Mouse (Mus musculus) forebrain, embryonic 10.5 days (tissue): ENCODE measurements around the gene Unc13c. TPM values are rescaled to one million over a fixed set of nuclear protein-coding genes. Genes with fewer than 3 reads are reported as not detected.

Experiments used
- DNase-seq: peaks from one replicate; pipeline ENCODE4 v3.0.0-alpha.2; 2017; ENCODE audit warnings: low spot score; ENCODE audit errors: extremely low spot score
- H3K27ac ChIP-seq: fragments of 300-500 bp; sonication (generic); 2 replicates; pipeline ENCODE4 v1.5.1; 2016; ENCODE audit warnings: mild to moderate bottlenecking
- H3K27me3 ChIP-seq: fragments of 300-500 bp; sonication (generic); 2 replicates; pipeline ENCODE4 v1.6.1; 2016; ENCODE audit warnings: mild to moderate bottlenecking; ENCODE audit not compliant: poor library complexity, severe bottlenecking
- H3K36me3 ChIP-seq: fragments of 300-500 bp; sonication (generic); replicated peaks from 2 replicates; pipeline ENCODE4 v1.6.1; 2016; ENCODE audit warnings: mild to moderate bottlenecking, moderate library complexity
- H3K4me1 ChIP-seq: fragments of 300-500 bp; sonication (generic); 2 replicates; pipeline ENCODE4 v1.6.1; 2016
- H3K4me3 ChIP-seq: fragments of 300-500 bp; sonication (generic); 2 replicates; pipeline ENCODE4 v1.5.1; 2016; ENCODE audit warnings: mild to moderate bottlenecking, moderate library complexity
- H3K9me3 ChIP-seq: fragments of 300-500 bp; sonication (generic); 2 replicates; pipeline ENCODE4 v1.6.1; 2016; ENCODE audit warnings: mild to moderate bottlenecking, moderate library complexity
- WGBS: fragments of 180-500 bp; shearing (Covaris S2); methylation state at CpG from one replicate; pipeline ENCODE4 v1.1.7; 2016; 5-methylcytosine and 5-hydroxymethylcytosine counted together
- polyA plus RNA-seq: library from polyadenylated mRNA; unstranded; fragments of >200 nt; fragmentation: Nextera tagmentation; extraction: Ambion mirVana; gene quantifications from 2 replicates; pipeline ENCODE4 v1.2.1, GENCODE M21; 2016

Unc13c gene
- polyA plus RNA-seq, 1 experiment from 2014 or later: 0.07 TPM

DNA sequence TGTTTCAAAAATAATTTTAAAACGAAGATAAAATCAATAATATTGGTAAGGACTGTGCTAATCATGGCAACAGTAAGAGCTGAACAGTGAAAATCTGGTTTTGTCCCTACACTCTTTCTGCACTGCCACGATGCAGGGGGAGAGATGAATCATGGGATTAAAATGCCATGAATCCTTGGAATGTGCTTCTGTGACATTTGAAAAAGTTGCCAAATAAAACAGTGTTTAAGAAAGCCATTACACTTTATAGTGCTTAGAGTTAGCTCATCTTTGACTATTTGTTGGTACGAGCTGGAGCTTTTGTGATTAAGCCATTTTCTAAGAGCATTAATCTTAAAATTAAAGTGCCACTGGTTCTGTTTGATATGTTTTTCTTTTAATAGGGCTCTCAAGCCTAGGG, 496.2 kb downstream of the Unc13c start:
- no peaks in the 10 kb centered on the region for H3K4me1 ChIP-seq
- H3K4me3 ChIP-seq: no peak overlapping the region
- H3K27ac ChIP-seq: no peak overlapping the region
- no peaks in the 10 kb centered on the region for H3K9me3 ChIP-seq
- DNase-seq: no peak
- no peaks in the 10 kb centered on the region for H3K27me3 ChIP-seq
- H3K36me3 ChIP-seq: no peaks in the 10 kb centered on the region
- WGBS: 66% methylated on average over 3 of the region's 3 CpGs

DNA sequence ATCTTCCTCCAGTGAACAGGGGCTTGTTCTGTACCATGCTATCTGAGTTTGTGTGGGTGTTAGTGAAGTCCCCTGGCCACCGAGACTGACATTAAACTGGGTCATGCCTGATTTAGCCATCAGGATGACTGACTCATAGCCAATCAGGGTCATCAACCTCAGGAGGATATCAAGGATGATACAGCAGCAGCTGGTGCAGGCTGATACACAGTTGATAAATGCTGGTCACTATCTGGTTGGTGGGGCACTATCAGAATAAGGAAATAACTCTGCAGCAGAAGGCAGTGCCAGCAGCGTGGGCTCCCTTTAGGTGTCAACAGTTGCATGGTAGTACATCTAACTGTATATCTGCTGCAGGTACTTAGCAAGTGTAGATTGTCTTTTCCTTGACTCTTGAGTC, 506.7 kb downstream of the Unc13c start:
- DNase-seq: no peak
- H3K4me1 ChIP-seq: no peaks in the 10 kb centered on the region
- H3K4me3 ChIP-seq: no peak overlapping the region
- H3K9me3 ChIP-seq: no peaks in the 10 kb centered on the region; the same call in 1 of the 2 replicates
- 92% methylated on average over 2 of the region's 2 CpGs for WGBS
- no peaks in the 10 kb centered on the region for H3K27me3 ChIP-seq
- H3K36me3 ChIP-seq: no peaks in the 10 kb centered on the region
- H3K27ac ChIP-seq: no peak overlapping the region

DNA sequence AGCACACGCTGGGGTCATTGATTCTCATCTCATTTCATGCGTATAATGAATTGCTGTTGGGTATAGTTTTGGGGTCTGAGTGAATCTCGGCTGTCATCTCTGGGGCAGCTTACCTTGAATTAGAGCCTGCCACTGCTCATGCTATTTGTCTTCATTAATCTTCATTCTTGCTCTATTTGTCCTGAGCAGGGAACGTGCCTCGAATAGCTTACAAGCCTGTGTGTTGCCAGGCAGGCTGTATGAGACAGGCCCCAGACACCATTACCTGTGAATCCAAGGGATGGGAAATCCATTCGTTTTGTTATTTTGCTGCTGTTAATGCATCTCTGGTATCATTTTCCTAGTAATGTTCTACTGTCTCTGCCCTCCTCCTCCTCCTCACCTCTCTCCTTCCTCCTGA, 518.8 kb downstream of the Unc13c start:
- DNase-seq: no peak
- Histone ChIP-seq H3K36me3 (no peaks in the 10 kb centered on the region), H3K27me3 (no peaks in the 10 kb centered on the region), H3K4me3 (no peak overlapping the region), H3K27ac (no peak overlapping the region), H3K4me1 (no peaks in the 10 kb centered on the region), H3K9me3 (0 out of 2 replicates have a peak, but pooled peaks cover 5% of the 10 kb centered on the region)
- 86% methylated on average over 6 of the region's 6 CpGs for WGBS

DNA sequence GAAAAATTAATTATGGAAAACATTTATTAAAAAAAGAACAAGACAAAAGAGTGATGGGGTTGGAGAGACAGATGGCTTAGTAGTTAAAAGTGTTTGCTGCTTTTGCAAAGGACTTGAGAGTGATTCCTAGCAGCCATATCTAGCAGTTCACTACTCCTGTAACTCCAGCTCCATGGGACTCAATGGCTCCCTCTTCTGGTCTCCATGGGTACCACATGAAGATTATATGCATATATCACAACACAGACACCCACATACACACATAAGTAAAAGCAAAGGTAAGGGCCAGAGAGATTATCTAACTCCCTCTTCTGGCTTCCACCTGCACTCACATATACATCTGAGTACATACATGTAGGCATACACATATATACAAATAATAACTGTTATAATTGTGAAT, 519.5 kb downstream of the Unc13c start:
- Histone ChIP-seq H3K27me3 (no peaks in the 10 kb centered on the region), H3K4me3 (no peak overlapping the region), H3K36me3 (no peaks in the 10 kb centered on the region), H3K9me3 (0 out of 2 replicates have a peak, but pooled peaks cover 5% of the 10 kb centered on the region), H3K4me1 (no peaks in the 10 kb centered on the region), H3K27ac (no peak overlapping the region)
- DNase-seq: no peak

DNA sequence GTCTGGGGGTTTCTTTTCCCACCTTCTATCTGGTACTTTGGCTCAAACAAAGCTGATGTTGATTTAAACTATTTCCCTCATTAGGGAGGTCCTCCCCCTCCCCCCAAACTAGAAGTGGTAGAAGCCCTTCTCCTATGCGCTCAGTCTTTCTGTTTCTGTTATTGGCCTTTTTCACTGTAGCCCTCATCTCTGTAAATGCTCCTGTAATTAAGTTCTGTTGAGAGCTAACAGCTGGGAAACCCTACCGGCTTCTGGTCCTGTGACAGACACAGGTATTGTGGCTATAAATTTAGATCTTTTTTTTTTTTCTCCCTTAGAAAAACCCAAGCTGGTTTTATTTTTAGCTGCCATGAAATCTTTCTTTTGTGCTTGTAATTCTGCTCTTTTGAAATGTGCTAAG, 536.8 kb downstream of the Unc13c start:
- Histone ChIP-seq H3K4me1 (no peaks in the 10 kb centered on the region), H3K27me3 (no peaks in the 10 kb centered on the region), H3K4me3 (no peak overlapping the region), H3K27ac (no peak overlapping the region), H3K36me3 (no peaks in the 10 kb centered on the region), H3K9me3 (no peaks in the 10 kb centered on the region)
- WGBS: 90% methylated on average over 2 of the region's 2 CpGs
- no peak for DNase-seq

Other genes with a start within 250 kb of the Unc13c start
- gene Wdr72, start 141.4 kb upstream of the Unc13c start, polyA plus RNA-seq: 0.07 and 0.28 TPM in 2 replicates